Mouse (Mus musculus) cerebellum, postnatal 4 days (tissue): ENCODE measurements around the gene Dnajc6.

Experiments used
- DNase-seq, 2 experiments: peaks; one replicate each; pipeline ENCODE4 v3.0.0; 2022; ENCODE audit warnings: low spot score in 2 of 2, mixed read lengths in 1 of 2

Dnajc6 gene

GRCm38 (mm10) chr4:101507571-101508422, 11.3 kb downstream of the Dnajc6 start:
- peak; percentile 36 to 58 for DNase-seq

DNA sequence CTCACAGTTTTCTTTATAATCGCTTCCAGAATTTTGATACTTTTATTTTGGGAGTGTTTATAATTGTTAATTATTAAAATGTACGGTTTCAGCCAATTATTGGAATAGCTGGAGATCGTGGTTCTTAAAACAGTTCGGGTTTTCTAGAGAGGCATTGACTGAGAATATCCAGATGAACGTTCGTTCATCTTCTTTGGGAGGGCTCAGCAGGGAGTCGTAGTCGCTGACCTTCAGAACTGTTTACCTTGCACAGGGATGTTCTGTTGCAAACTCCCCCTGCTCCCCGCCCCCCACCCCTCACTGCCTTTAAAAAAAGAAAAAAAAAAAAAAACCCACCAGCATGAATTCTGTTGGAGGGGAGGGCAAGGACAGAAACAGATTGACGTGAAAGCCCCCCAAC, 12.0 kb downstream of the Dnajc6 start:
- DNase-seq, result no peak

- DNase-seq, result peak in 1 of 2 experiments; percentile 38
These were observed 12.6 kb downstream of the Dnajc6 start for GRCm38 (mm10) chr4:101508851-101509577.

DNA sequence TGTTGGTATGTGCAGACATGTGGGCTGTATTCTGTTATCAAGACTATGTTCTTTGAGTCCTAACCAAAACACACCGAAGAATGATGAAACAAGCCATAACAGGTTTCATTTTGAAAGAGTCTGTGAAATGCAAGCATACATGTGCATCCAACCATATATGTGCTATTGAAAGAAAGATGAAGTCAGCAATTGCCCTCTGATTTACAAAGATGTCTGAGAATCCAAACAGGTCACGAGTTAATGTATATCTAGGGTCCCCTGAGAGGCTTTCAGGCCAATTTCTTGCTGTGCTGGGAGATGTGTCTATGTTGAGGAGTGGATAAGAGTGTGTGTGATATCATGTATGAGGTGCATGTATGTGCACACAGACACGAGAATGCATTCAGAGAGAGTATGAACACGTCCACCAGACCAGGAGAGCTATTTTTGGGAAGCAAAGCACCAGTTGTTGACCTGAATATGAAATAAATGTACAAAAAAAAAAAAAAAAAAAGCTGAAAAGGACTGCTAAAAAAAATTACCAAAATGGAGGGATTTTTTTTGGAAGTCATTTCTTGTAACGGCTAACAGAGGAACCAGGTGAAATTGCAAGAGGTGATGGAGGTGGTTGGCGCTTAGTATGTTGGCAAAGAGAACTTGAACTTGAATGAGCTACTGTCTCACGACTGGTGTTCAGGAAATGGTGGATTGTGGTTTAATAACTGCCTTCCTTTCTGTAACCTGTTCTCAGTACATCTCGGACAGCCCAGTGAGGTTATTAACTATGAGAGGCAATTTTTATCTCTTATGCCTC, 13.9 kb downstream of the Dnajc6 start:
- DNase-seq, result no peak

- no peak for DNase-seq
These were observed 14.4 kb downstream of the Dnajc6 start for GRCm38 (mm10) chr4:101510904-101511210.

DNA sequence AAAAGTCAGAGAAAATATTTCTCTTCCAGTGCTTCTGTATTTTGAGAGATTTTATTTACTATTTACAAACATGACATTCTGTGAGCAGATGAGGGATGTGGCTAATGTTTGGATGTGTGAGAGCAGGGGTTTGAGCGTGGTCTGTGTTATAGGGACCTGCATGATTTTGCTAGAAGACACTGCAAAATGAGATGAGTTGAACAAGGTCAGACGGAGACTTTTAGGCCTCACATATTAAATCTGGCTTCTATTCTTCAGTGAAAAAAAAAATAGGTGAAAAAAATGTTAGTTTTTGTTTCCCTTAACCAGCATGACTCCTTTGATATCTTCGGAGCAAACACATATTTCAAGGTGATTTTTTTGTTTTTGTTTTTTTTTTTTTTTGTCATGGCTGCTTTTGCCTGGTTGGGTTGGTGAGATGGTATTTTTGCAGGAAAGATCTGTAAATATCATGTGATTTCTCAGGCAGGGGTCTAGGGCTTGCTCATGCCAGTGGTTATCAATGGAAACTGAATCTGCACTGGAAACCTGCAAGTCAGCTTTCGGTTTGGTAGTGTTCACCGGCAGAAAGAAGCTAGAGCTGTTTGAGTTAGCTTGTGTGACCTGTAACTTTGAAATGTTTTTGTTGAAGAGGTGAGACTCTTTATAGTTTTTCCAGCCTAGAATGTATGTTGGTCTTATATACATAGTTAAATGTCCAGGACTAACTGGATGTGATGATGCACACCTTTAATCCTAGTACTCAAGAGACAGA, 15.5 kb downstream of the Dnajc6 start:
- no peak for DNase-seq

DNA sequence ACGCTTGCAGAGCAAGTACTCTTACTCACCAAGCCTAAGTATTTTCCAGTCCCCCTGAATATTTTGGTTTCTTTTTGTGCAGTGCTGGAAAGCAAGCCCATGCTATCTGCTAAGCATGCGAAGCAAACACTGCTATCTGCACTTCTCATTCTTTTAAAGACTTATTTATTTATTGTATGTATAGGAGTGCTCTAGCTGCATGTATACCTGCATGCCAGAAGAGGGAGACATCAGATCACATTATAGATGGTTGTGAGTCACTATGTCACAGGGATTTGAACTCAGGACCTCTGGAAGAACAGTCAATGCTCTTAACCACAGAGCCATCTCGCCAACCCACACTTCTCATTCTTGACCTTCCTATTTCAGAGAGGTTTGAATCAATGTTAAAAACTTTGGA, 16.8 kb downstream of the Dnajc6 start:
- DNase-seq, result no peak

DNA sequence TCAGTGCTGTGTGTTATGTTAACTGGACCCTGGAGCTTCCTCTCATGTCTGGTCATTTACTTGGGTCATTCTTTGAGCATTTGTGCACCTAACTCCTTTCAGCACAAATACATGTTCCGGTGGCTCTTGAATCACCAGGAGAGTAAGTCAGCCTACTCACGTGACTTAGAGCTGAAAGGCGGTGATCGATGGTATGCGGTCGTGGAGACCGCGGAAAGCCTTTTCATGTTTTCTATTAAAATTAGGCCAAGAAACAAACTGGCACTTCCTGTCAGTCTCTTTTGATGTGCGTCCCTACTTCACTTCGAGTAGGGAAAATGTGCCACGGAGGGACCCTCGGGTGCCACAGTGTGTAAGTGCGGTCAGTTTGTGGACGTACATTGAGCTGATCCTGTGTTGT, 19.4 kb downstream of the Dnajc6 start:
- no peak for DNase-seq

DNA sequence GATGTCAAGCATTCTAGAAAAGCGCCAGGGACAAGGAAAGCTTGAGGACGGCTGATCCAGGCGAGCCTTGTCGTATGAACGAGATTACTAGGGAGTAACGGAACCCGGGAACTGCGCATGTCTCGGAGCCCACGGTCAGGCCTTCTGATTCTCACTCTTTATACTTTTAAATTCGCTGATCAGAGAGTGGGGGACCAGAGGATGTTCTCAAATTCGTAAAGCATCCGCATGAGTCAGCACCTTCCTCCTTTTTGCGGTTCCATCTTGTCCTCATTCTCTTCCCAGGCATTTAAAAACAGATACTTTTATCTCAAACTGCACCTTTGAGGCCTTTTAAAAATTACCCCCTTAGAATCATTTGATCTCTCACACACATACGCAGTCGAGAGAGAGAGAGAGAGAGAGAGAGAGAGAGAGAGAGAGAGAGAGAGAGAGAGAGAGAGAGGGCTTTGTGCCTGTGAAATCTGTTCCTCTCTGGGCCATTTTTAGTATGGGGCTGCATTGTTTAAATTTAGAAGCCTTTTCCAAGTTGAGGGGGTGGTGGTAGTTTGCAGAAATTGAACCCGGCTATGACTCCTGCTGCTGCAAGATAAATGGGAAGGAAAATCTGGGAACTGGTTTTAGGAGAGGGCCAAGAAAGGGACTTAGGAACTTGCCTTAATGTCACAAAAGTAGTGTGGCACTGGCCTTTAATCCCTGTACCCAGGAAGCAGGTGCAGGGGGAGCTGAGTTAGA, 20.2 kb downstream of the Dnajc6 start:
- DNase-seq, result no peak

GRCm38 (mm10) chr4:101531901-101532300, 35.5 kb downstream of the Dnajc6 start:
- DNase-seq, result no peak

DNA sequence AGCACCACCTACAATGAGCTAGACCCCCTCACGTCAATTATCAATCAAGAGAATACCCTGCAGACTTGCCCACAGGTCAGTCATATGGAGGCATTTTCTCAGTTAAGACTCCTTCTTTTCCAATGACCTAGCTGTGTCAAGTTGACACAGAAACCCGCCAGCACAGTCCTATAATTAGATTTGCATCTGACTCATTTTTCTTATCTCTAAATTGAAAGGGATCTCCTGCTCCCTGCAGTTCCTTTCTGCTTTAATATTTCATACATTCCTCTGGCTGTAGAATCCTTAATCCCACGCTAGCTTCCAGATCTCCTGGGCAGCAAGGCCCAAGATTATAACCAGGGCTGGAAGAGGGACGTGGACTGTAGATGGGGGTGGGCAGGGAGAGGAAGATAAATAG, 44.1 kb downstream of the Dnajc6 start:
- no peak for DNase-seq

GRCm38 (mm10) chr4:101549958-101550591, 53.6 kb downstream of the Dnajc6 start:
- peak in 1 of 2 experiments; percentile 40 for DNase-seq

DNA sequence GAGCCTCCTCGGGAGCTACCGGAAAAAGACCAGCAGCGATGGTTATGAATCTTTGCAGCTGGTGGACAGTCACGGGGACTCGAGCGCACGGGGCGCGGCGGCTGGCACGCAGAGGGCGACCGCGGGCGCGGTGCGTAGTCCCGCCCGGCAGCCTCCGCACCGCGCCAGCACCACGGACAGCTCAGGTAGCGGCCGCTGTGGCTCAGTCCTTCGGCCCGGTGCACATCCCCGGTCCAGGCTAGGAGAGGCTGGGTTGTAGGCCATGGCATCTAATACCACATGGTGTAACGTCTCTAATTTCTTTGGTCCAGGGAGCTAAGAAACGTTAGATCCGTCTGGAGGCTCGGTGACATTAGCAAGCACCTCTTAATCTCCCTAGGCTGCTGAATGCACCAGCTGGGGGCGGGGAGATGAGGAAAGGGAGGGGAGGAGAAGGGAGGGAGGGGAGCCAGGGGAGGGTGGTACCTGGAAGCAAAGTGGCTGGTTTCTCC, 54.3 kb downstream of the Dnajc6 start:
- DNase-seq, result peak in 1 of 2 experiments; percentile 34

- DNase-seq, result no peak
These were observed 55.0 kb downstream of the Dnajc6 start for GRCm38 (mm10) chr4:101551425-101551824.

DNA sequence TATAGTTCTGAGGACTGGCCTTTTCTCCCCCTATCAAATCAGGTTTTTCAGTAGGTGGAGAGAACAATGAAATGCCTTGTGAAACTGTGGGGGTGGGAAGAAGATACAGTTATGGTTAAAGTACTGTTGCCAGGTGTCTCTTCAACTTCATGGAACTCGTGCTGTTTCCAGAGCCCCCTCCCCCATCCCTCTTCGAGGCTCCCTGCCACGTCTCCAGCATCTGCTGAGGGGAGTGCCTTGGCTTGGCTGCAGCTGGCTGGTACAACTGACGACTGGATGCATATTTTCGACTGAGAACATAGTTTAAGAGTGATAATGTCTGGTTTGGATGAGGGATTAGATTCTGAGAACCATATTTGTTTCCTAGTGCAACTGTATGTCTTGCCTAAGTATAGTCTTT, 55.9 kb downstream of the Dnajc6 start:
- DNase-seq, result no peak

GRCm38 (mm10) chr4:101555016-101555415, 58.6 kb downstream of the Dnajc6 start:
- DNase-seq, result no peak

- DNase-seq, result no peak
These were observed 63.7 kb downstream of the Dnajc6 start for GRCm38 (mm10) chr4:101560137-101560536.

DNA sequence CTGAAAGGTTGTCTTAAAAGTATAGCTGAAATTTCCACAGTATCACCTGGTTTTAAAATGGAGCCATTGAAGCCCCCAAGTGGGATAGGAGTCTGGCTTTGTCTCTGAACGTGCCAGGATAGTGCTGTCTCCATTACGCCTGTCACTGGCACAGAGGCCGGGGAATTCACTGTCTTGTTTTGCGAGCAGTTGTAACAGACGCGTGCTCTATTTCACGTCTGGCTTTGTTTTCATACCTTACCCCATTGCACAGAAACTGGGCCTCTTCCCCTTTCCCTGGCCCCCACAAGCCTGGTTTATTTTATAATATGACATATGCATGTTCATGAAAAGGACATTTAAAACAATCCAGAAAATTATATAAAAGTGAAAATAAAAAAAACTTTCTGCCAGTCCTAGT, 66.4 kb downstream of the Dnajc6 start:
- no peak for DNase-seq

DNA sequence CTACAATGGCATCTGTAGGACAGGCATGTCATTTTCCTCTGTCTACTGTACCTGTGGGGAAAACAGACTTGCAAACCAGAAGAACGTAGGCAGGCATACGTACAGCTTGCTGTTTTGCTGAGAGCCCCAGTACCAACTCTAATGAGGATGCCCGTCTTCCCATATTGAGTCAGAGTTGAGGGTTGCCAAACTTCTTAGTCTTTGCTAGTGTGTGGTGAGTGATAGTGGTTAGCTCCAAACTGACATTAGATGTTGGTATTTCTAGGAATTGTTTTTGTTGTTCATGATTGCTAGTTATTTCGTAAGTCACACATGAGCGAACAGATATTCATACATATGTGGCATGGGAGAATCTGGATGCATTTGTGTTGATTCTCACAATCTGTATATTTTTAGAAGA, 67.2 kb downstream of the Dnajc6 start:
- DNase-seq, result no peak

DNA sequence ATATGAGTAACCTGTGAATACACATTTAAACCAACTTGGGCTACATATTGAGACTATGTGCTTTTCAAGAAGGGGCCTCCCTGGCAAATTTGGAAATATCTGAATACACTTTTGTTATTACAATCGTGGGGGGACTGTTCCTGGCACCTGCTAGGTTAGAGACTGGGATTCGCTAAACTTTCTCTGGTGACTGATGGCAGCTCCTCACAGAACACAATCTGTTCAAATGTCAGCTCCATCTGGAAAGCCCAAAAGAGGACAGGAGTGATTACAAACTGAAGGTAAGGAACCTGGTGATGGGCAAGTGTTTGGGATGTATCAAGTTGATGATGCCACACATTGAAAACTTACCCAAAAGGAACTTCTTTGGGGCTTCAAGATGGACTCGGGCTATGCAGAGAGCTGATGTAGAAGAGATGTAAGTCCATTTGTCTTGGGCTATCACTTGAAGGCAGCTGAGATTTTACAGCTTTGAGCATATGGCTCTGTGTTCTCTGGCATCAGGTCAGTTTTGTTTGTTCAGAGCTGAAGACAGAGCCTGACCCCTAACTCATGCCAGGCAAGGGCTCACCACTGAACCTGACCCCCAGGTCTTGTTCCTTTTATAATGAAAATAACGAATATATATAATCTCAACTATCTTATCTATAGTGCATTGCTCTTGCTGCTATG, 68.4 kb downstream of the Dnajc6 start:
- DNase-seq, result no peak
